Mouse (Mus musculus) intestine, embryonic 16.5 days (tissue): ENCODE measurements around the gene Copg2. TPM values are rescaled to one million over a fixed set of nuclear protein-coding genes. Genes with fewer than 3 reads are reported as not detected.
A peak's percentile ranks its signal among the peaks of the same experiment; 100 is the strongest.
"Not testable (repeated sequence)": the region's sequence is repeated elsewhere in the genome, so short reads cannot be mapped to it uniquely, and the experiment has no call there.

Experiments used
- ATAC-seq: fragments of 200-750 bp; cut with Nextera tagmentation; 2 replicates; pipeline ENCODE4 v1.8.0; 2017; ENCODE audit warnings: moderate TSS enrichment, moderate library complexity
- H3K27ac ChIP-seq: fragments of 300-500 bp; sonication (generic); 2 replicates; pipeline ENCODE4 v1.5.1; 2014; ENCODE audit warnings: mild to moderate bottlenecking, low read length
- H3K27me3 ChIP-seq: fragments of 300-500 bp; sonication (generic); replicated peaks from 2 replicates; pipeline ENCODE4 v1.6.1; 2014; ENCODE audit warnings: low read length, control low read depth, mixed read lengths; ENCODE audit not compliant: control insufficient read depth, insufficient read depth
- H3K36me3 ChIP-seq: fragments of 300-500 bp; sonication (generic); 2 replicates; pipeline ENCODE4 v1.6.1; 2014; ENCODE audit warnings: low read length, control low read depth; ENCODE audit not compliant: control insufficient read depth, insufficient read depth
- H3K4me1 ChIP-seq: fragments of 300-500 bp; sonication (generic); 2 replicates; pipeline ENCODE4 v1.6.1; 2014; ENCODE audit warnings: low read length, control low read depth, mixed read lengths; ENCODE audit not compliant: control insufficient read depth, insufficient read depth
- H3K4me2 ChIP-seq: fragments of 300-500 bp; sonication (generic); 2 replicates; pipeline ENCODE4 v1.6.1; 2014; ENCODE audit warnings: low read depth, low read length, control low read depth
- H3K4me3 ChIP-seq: fragments of 300-500 bp; sonication (generic); 2 replicates; pipeline ENCODE4 v1.5.1; 2014; ENCODE audit warnings: mild to moderate bottlenecking, low read length
- H3K9ac ChIP-seq: fragments of 300-500 bp; sonication (generic); 2 replicates; pipeline ENCODE4 v1.6.1; 2014; ENCODE audit warnings: low read depth, low read length
- H3K9me3 ChIP-seq: fragments of 300-500 bp; sonication (generic); 2 replicates; pipeline ENCODE4 v1.6.1; 2016; ENCODE audit warnings: low read length, control low read depth; ENCODE audit not compliant: control insufficient read depth
- WGBS: fragments of 180-500 bp; shearing (Covaris S2); extraction: QIAGEN DNeasy Blood & Tissue Kit; methylation state at CpG from one replicate; pipeline ENCODE4 v1.1.7; 2014; 5-methylcytosine and 5-hydroxymethylcytosine counted together
- polyA plus RNA-seq: library from polyadenylated mRNA; unstranded; fragments of >200 nt; fragmentation: Nextera tagmentation; extraction: Ambion mirVana; gene quantifications from 2 replicates; pipeline ENCODE4 v1.2.1, GENCODE M21; 2015

Copg2 gene
- polyA plus RNA-seq, 1 experiment from 2014 or later = 17.1 TPM

DNA sequence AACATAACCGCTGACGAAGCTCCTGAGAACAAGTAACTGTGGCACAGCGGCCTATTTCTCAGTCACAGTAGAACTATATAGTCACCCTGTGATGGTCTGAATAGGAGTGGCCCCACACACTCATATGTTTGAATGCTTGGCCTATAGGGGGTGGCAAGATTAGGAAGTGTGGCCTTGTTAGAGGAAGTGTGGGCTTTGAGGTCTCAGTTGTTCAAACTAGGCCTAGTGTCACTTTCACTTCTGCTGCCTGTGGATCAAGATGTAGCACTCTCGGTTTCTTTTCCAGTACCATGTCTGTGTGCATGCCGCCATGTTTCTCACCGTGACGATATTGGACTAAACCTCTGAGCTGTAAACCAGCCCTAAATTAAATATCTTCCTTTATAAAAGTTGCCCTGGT is 40.6 kb downstream of the Copg2 start:
- ATAC-seq = peak; percentile 38; the same call in 1 of the 2 replicates
- no peak overlapping the region for H3K4me2 ChIP-seq
- no peaks in the 10 kb centered on the region for H3K9me3 ChIP-seq
- no peaks in the 10 kb centered on the region for H3K36me3 ChIP-seq
- no peaks in the 10 kb centered on the region for H3K27me3 ChIP-seq
- no peak overlapping the region for H3K4me3 ChIP-seq
- no peak overlapping the region for H3K27ac ChIP-seq
- WGBS = 96% methylated on average over 7 of the region's 7 CpGs
- no peaks in the 10 kb centered on the region for H3K4me1 ChIP-seq
- H3K9ac ChIP-seq = no peak overlapping the region

DNA sequence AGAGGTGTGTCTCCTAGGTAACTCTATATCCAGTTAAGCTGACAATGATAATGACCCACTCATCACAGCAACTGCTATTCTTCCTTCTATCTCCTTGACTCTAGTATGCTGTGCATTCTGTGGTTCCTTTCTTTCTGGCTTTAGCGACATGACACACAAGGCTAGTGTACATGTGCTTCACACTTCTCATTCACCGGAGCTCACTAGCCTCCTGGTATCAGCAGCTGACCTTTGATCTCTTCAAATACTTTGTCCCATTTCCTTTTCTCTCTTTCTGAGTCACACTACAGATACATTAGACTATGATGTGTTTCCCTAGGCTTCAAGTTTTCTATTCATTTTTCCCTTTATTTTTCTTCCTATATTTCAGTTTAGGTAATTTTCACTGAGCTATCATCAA is 41.4 kb downstream of the Copg2 start:
- no peak overlapping the region for H3K27ac ChIP-seq
- no peak overlapping the region for H3K9ac ChIP-seq
- WGBS = 58% methylated on average over 2 of the region's 2 CpGs
- no peaks in the 10 kb centered on the region for H3K27me3 ChIP-seq
- H3K36me3 ChIP-seq = no peaks in the 10 kb centered on the region
- H3K9me3 ChIP-seq = no peaks in the 10 kb centered on the region
- ATAC-seq = peak; percentile 89
- H3K4me2 ChIP-seq = no peak overlapping the region
- no peak overlapping the region for H3K4me3 ChIP-seq
- no peaks in the 10 kb centered on the region for H3K4me1 ChIP-seq

DNA sequence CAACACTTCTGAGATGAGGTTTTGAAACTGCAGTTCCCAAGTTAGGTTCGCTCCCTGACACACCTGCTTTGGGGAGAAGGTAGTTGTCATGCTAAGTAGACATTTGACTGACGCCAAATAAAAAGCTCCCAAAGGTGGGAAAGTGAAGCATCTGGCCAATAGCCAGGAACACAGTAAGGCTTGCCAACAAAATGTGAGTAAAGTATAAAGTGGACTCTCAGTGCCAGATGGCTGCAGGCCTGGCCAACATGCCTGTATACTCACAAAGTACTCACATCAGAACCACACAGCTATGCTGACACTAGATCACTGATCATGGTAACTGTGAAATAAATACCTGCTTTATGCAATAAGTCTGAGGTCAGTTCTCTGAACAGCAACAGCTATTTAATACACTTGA is 46.8 kb downstream of the Copg2 start:
- H3K36me3 ChIP-seq = no peaks in the 10 kb centered on the region
- no peak overlapping the region for H3K4me3 ChIP-seq
- H3K4me2 ChIP-seq = no peak overlapping the region
- WGBS = 67% methylated on average over 2 of the region's 2 CpGs
- H3K27me3 ChIP-seq = no peaks in the 10 kb centered on the region
- ATAC-seq = no peak
- no peaks in the 10 kb centered on the region for H3K4me1 ChIP-seq
- no peaks in the 10 kb centered on the region for H3K9me3 ChIP-seq
- no peak overlapping the region for H3K27ac ChIP-seq
- H3K9ac ChIP-seq = no peak overlapping the region

DNA sequence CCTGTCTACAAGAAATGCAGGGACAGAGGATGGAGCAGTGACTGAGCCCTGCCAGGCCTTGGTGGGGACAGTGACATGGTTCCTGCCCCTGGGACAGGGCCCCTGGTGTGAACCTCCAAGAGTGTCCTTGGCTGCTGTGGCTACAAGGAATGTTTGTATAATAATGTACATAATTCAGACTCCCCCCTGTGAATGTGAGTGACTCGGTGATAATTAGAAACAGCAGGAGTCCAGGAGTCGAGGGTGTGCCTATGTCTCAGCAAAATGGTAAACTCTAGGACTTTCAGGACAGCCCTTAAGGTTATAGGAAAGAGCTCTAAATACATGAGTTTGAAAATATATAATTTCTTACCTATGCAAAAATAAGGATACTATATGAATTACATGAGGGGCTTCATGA is 64.4 kb downstream of the Copg2 start:
- Histone ChIP-seq H3K4me3 (no peak overlapping the region), H3K36me3 (no peaks in the 10 kb centered on the region), H3K9ac (no peak overlapping the region), H3K4me1 (no peaks in the 10 kb centered on the region), H3K9me3 (no peaks in the 10 kb centered on the region), H3K27ac (no peak overlapping the region), H3K4me2 (no peak overlapping the region), H3K27me3 (no peaks in the 10 kb centered on the region)
- WGBS = 61% methylated on average over 2 of the region's 2 CpGs
- ATAC-seq = no peak

DNA sequence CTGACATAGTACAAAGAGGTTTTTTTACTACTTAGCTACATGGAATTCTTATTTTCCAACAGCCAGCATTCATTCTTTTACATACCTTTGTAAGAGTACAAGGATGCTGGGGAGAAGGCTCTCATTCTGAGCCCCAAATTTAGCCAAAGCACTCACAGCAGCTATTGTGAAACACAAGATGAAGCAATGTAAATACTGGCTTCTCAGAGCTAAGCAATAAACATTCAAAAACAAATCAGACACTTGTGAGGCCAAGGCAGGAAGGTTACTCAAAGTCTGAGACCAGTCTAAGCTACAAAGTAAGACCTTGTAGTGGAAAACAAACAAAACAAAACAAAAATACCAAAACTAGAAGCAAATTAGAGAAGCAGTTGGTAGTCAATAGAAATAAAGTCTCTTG is 83.0 kb downstream of the Copg2 start:
- H3K36me3 ChIP-seq = no peaks in the 10 kb centered on the region
- H3K27ac ChIP-seq = no peak overlapping the region
- no peak overlapping the region for H3K4me3 ChIP-seq
- H3K4me2 ChIP-seq = no peak overlapping the region
- H3K9ac ChIP-seq = no peak overlapping the region
- no peaks in the 10 kb centered on the region for H3K4me1 ChIP-seq
- no peaks in the 10 kb centered on the region for H3K27me3 ChIP-seq
- no peak for ATAC-seq
- H3K9me3 ChIP-seq = no peaks in the 10 kb centered on the region

DNA sequence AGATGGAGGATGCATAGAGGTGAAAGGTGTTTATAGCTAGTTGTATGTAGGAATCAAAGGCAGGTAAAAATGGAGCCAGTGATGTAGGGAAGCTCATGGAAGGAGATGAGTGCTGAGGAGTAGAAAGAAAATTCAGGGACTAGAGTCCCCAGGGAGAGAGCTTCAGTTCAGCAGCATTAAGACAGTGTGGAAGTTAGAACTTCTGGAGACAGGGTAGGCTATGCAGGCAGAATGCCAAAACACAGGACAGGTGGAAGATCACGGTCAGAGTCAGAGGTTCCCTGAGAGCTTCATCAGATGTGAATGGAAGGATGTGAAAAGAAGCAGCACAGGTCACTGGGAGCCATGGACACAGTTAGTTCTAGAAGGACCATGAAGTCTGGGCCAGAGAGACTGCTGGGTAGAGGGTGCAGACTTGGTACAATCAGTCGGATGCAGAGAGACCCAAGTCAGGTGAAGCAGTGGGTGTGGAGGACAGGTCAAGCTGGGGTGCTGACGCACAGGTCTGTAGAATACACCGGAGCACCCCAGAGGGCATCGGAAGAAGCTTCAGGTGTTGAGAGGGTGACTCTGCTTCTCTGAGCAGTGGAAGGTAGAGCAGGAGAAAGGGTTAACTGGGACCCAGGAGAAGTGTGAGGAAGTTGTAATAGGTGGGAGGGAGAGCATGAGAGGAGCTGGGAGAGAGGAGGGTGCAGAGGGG is 91.4 kb downstream of the Copg2 start:
- Histone ChIP-seq H3K9me3 (no peaks in the 10 kb centered on the region), H3K27ac (no peak overlapping the region), H3K9ac (no peak overlapping the region), H3K4me2 (no peak overlapping the region), H3K4me1 (no peaks in the 10 kb centered on the region), H3K27me3 (no peaks in the 10 kb centered on the region), H3K4me3 (no peak overlapping the region), H3K36me3 (no peaks in the 10 kb centered on the region; the same call in 1 of the 2 replicates)
- WGBS = 91% methylated on average over 5 of the region's 5 CpGs
- ATAC-seq = no peak

DNA sequence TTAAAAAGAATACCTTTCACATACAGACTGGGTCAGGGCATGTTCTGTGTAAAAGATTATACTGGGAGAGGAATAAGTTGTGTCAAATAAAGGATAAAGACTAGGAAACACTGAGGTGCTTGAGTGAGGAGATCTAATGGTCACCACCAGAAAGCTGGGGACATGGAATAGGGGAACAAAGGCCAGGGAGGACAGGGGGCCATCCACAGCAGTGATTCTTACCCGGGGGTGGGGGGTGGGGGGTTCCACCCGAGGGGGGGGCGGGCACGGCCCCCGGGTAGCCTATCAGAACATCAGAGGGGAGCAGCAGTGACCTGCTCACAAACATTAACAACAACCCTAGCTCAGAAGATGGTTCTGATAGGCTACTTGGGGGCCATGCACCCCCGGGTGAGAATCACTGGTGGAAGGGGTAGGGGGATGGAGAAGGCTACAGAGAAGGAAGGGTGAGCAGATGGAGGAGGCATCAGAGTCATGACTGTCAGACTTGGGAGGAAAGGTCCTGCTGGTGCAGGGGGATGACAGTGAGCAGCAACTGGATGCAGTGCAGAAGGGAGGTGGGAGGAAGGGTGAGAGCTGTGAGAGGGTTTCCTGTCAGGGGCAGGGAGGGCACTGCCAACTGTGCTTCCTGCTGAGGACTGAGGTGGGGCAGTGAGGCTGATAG is 92.1 kb downstream of the Copg2 start:
- H3K9ac ChIP-seq, H3K4me1 ChIP-seq, H3K36me3 ChIP-seq, H3K27ac ChIP-seq, H3K9me3 ChIP-seq, H3K27me3 ChIP-seq, H3K4me2 ChIP-seq, H3K4me3 ChIP-seq: not testable (repeated sequence)
- 79% methylated on average over 6 of the region's 6 CpGs for WGBS
- ATAC-seq = peak; percentile 77

DNA sequence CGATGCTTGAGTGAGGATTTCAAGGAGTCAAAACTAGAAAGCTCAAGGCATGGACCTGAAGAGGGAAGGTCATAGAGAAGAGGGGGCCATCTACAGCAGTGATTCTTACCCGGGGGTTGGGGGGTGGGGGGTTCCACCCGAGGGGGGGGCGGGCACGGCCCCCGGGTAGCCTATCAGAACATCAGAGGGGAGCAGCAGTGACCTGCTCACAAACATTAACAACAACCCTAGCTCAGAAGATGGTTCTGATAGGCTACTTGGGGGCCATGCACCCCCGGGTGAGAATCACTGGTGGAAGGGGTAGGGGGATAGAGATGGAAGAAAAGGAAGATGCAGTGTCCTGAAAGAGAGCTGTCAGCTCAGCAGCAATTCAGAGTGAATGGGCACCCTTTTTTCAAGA is 93.7 kb downstream of the Copg2 start:
- H3K36me3 ChIP-seq, H3K9ac ChIP-seq, H3K4me1 ChIP-seq, H3K4me3 ChIP-seq, ATAC-seq, H3K27ac ChIP-seq, H3K27me3 ChIP-seq, H3K4me2 ChIP-seq, H3K9me3 ChIP-seq: not testable (repeated sequence)
- WGBS = 92% methylated on average over 7 of the region's 7 CpGs

DNA sequence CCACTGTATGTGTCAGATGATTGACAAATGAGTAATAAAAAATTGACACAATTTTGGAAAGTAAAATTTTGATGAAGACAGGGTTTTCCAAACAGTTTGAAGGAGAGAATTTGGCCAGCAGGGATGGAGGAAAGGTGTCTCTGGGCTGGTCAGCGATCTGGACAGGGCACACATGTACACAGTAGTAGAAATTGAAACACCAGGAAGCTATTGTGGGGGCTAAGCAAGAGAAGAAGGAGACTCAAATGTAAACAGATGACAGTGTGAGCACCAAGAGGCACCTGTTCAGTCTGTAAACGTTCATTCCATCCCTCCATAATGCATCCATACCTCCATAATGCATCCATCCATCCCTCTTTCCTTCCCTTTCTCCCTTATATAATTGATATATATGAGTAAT is 145.4 kb downstream of the Copg2 start:
- 72% methylated on average over 2 of the region's 2 CpGs for WGBS
- H3K4me3 ChIP-seq = no peak overlapping the region
- no peak overlapping the region for H3K4me2 ChIP-seq
- H3K27ac ChIP-seq = no peak overlapping the region
- no peak overlapping the region for H3K9ac ChIP-seq
- no peak for ATAC-seq
- no peaks in the 10 kb centered on the region for H3K27me3 ChIP-seq
- H3K4me1 ChIP-seq = no peaks in the 10 kb centered on the region
- H3K9me3 ChIP-seq = no peaks in the 10 kb centered on the region
- H3K36me3 ChIP-seq = peaks cover 2% of the 10 kb centered on the region; the same call in 1 of the 2 replicates

DNA sequence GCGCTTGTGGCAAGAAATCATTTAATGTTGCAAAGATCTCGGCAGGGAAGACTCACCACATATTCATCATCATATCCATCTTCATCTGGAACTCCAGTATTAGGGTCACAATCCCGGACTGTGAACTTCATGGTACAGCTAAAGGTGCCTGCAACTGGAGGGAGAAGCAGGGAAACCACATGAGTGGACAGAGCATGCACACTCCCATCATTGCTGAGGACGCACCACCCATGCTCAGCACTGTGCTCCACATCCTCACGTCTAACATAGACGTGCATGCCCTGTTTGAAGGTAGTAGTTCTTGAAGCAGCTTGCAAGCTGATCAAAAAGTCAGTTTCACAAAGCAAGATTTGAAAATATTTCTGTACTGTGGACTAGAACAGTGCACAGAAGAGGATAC is 146.1 kb downstream of the Copg2 start:
- Histone ChIP-seq H3K27ac (no peak overlapping the region), H3K4me1 (no peaks in the 10 kb centered on the region), H3K9me3 (no peaks in the 10 kb centered on the region), H3K27me3 (no peaks in the 10 kb centered on the region), H3K9ac (no peak overlapping the region), H3K36me3 (peaks cover 2% of the 10 kb centered on the region; the same call in 1 of the 2 replicates), H3K4me2 (no peak overlapping the region), H3K4me3 (no peak overlapping the region)
- ATAC-seq = no peak
- WGBS = 78% methylated on average over 6 of the region's 6 CpGs
